Mouse (Mus musculus) CH12.LX (cell line): Measurements from ENCODE around the gene Fam13c. TPM values are rescaled to one million over a fixed set of nuclear protein-coding genes. Genes with fewer than 3 reads are reported as not detected.

ENCODE experiments used
- DNase-seq: peaks from one replicate; pipeline ENCODE4 v3.0.0-alpha.2; 2013; ENCODE audit errors: extremely low read depth
- H3K27ac ChIP-seq: 2 replicates; pipeline ENCODE4 v1.5.1; 2012; ENCODE audit warnings: low read depth, mild to moderate bottlenecking, control low read depth, moderate library complexity; ENCODE audit not compliant: insufficient read depth
- H3K27me3 ChIP-seq: replicated peaks from 2 replicates; pipeline ENCODE3; 2012; ENCODE audit warnings: inconsistent platforms
- H3K36me3 ChIP-seq, 2 experiments: replicated peaks in 1 of 2; 2 replicates each; pipeline versions ENCODE3 to v1.6.1; 2012; ENCODE audit warnings: inconsistent platforms in 1 of 2, low read length in 1 of 2, mild to moderate bottlenecking in 1 of 2, mixed read lengths in 1 of 2, moderate library complexity in 1 of 2; ENCODE audit not compliant: control insufficient read depth in 1 of 2, insufficient read depth in 1 of 2
- H3K4me1 ChIP-seq, 2 experiments: 2 replicates each; pipeline ENCODE4 v1.6.1; 2012; ENCODE audit warnings: inconsistent platforms in 1 of 2, moderate library complexity in 1 of 2; ENCODE audit not compliant: insufficient read depth in 2 of 2, control insufficient read depth in 1 of 2
- H3K4me2 ChIP-seq: 2 replicates; pipeline ENCODE4 v1.6.1; 2012; ENCODE audit warnings: low read depth, mild to moderate bottlenecking, control low read depth; ENCODE audit not compliant: poor library complexity, insufficient read depth, severe bottlenecking
- H3K4me3 ChIP-seq, 3 experiments: fragments of 150-350 bp in 1 of 3; sonication (generic) in 1 of 3; replicated peaks in 1 of 3; 2 replicates each; pipeline versions ENCODE3 to v1.5.1; 2011 to 2012; ENCODE audit warnings: low read depth in 2 of 3, low read length in 2 of 3, mild to moderate bottlenecking in 2 of 3, moderate library complexity in 2 of 3, control low read depth in 1 of 3, improper control_type of control experiment in 1 of 3, inconsistent platforms in 1 of 3, mixed read lengths in 1 of 3; ENCODE audit not compliant: poor library complexity in 1 of 3
- H3K79me2 ChIP-seq: replicated peaks from 2 replicates; pipeline ENCODE4 v1.6.1; 2012; ENCODE audit warnings: mild to moderate bottlenecking, moderate library complexity; ENCODE audit not compliant: control insufficient read depth, poor library complexity, insufficient read depth, severe bottlenecking; ENCODE audit errors: extremely low read depth
- H3K9ac ChIP-seq: 2 replicates; pipeline ENCODE4 v1.6.1; 2012; ENCODE audit warnings: low read depth, mild to moderate bottlenecking, control low read depth, moderate library complexity; ENCODE audit not compliant: insufficient read depth
- H3K9me3 ChIP-seq: replicated peaks from 2 replicates; pipeline ENCODE3; 2012; ENCODE audit warnings: low read length, inconsistent platforms, mixed read lengths
- CHD1 ChIP-seq: IDR thresholded peaks from 2 replicates; pipeline ENCODE4 v1.6.1; 2012; ENCODE audit warnings: low read depth, low read length, improper control_type of control experiment, inconsistent platforms
- CHD2 ChIP-seq: IDR thresholded peaks from 2 replicates; pipeline ENCODE4 v1.6.1; 2011; ENCODE audit warnings: low read length, improper control_type of control experiment
- CTCF ChIP-seq, 2 experiments: IDR thresholded peaks in 1 of 2; conservative IDR thresholded peaks in 1 of 2; 2 replicates each; pipeline ENCODE4 v1.5.1; 2011 to 2012; ENCODE audit warnings: low read depth in 2 of 2, low read length in 2 of 2, improper control_type of control experiment in 1 of 2, inconsistent platforms in 1 of 2, mild to moderate bottlenecking in 1 of 2, moderate library complexity in 1 of 2
- E2F4 ChIP-seq: IDR thresholded peaks from 2 replicates; pipeline ENCODE4 v1.6.1; 2011; ENCODE audit warnings: low read depth, low read length, improper control_type of control experiment; ENCODE audit not compliant: insufficient replicate concordance
- ELF1 ChIP-seq: IDR thresholded peaks from 2 replicates; pipeline ENCODE4 v1.6.1; 2014; ENCODE audit warnings: low read depth, mild to moderate bottlenecking, inconsistent platforms, low read length, improper control_type of control experiment
- EP300 ChIP-seq: IDR thresholded peaks from 2 replicates; pipeline ENCODE4 v1.6.1; 2011; ENCODE audit warnings: low read length, improper control_type of control experiment
- ETS1 ChIP-seq: conservative IDR thresholded peaks from 2 replicates; pipeline ENCODE4 v1.6.1; 2012; ENCODE audit warnings: low read depth, mild to moderate bottlenecking, inconsistent platforms, low read length, improper control_type of control experiment, moderate library complexity
- GABPA ChIP-seq: IDR thresholded peaks from 2 replicates; pipeline ENCODE4 v1.6.1; 2012; ENCODE audit warnings: low read depth, low read length, improper control_type of control experiment, inconsistent platforms; ENCODE audit not compliant: insufficient replicate concordance
- HCFC1 ChIP-seq: IDR thresholded peaks from 2 replicates; pipeline ENCODE4 v1.6.1; 2012; ENCODE audit warnings: low read depth, mild to moderate bottlenecking, inconsistent platforms, low read length, improper control_type of control experiment
- IRF4 ChIP-seq: IDR thresholded peaks from 2 replicates; pipeline ENCODE4 v1.6.1; 2014; ENCODE audit warnings: low read depth, mild to moderate bottlenecking, inconsistent platforms, low read length, improper control_type of control experiment
- JUN ChIP-seq: IDR thresholded peaks from 2 replicates; pipeline ENCODE4 v1.6.1; 2011; ENCODE audit warnings: low read depth, mild to moderate bottlenecking, low read length, improper control_type of control experiment, moderate library complexity; ENCODE audit not compliant: insufficient read depth
- JUND ChIP-seq: conservative IDR thresholded peaks from 2 replicates; pipeline ENCODE4 v1.6.1; 2011; ENCODE audit warnings: low read depth, low read length, improper control_type of control experiment
- KAT2A ChIP-seq: IDR thresholded peaks from 2 replicates; pipeline ENCODE4 v1.6.1; 2012; ENCODE audit warnings: low read length, improper control_type of control experiment, inconsistent platforms; ENCODE audit not compliant: insufficient replicate concordance
- MAFK ChIP-seq: IDR thresholded peaks from 2 replicates; pipeline ENCODE4 v1.6.1; 2011; ENCODE audit warnings: low read length, improper control_type of control experiment; ENCODE audit not compliant: insufficient replicate concordance
- MYC ChIP-seq: IDR thresholded peaks from 2 replicates; pipeline ENCODE4 v1.6.1; 2011; ENCODE audit warnings: low read depth, mild to moderate bottlenecking, improper control_type of control experiment, low read length
- NRF1 ChIP-seq: IDR thresholded peaks from 2 replicates; pipeline ENCODE4 v1.6.1; 2014; ENCODE audit warnings: low read depth, mild to moderate bottlenecking, inconsistent platforms, low read length, improper control_type of control experiment, moderate library complexity
- POLR2A ChIP-seq: IDR thresholded peaks from 2 replicates; pipeline ENCODE4 v1.6.1; 2011; ENCODE audit warnings: low read depth, mild to moderate bottlenecking, improper control_type of control experiment, low read length
- POLR2AphosphoS2 ChIP-seq: IDR thresholded peaks from 2 replicates; pipeline ENCODE4 v1.6.1; 2011; ENCODE audit warnings: low read depth, low read length, improper control_type of control experiment
- RAD21 ChIP-seq: IDR thresholded peaks from 2 replicates; pipeline ENCODE4 v1.6.1; 2011; ENCODE audit warnings: low read depth, mild to moderate bottlenecking, low read length, improper control_type of control experiment, moderate library complexity
- RCOR1 ChIP-seq: conservative IDR thresholded peaks from 2 replicates; pipeline ENCODE4 v1.6.1; 2012; ENCODE audit warnings: low read depth, mild to moderate bottlenecking, inconsistent platforms, low read length, improper control_type of control experiment
- SMC3 ChIP-seq: IDR thresholded peaks from 2 replicates; pipeline ENCODE4 v1.6.1; 2011; ENCODE audit warnings: low read depth, low read length, improper control_type of control experiment
- TBP ChIP-seq: conservative IDR thresholded peaks from 2 replicates; pipeline ENCODE4 v1.6.1; 2011; ENCODE audit warnings: low read depth, low read length, improper control_type of control experiment
- TCF12 ChIP-seq: IDR thresholded peaks from 2 replicates; pipeline ENCODE4 v1.6.1; 2014; ENCODE audit warnings: low read depth, mild to moderate bottlenecking, inconsistent platforms, low read length, improper control_type of control experiment
- UBTF ChIP-seq: IDR thresholded peaks from 2 replicates; pipeline ENCODE4 v1.6.1; 2012; ENCODE audit warnings: low read depth, mild to moderate bottlenecking, inconsistent platforms, low read length, improper control_type of control experiment, moderate library complexity
- USF1 ChIP-seq: IDR thresholded peaks from 2 replicates; pipeline ENCODE4 v1.6.1; 2014; ENCODE audit warnings: low read depth, mild to moderate bottlenecking, inconsistent platforms, low read length, improper control_type of control experiment
- USF2 ChIP-seq: conservative IDR thresholded peaks from 2 replicates; pipeline ENCODE4 v1.6.1; 2011; ENCODE audit warnings: low read depth, low read length, improper control_type of control experiment
- ZC3H11A ChIP-seq: IDR thresholded peaks from 2 replicates; pipeline ENCODE4 v1.6.1; 2012; ENCODE audit warnings: low read depth, mild to moderate bottlenecking, inconsistent platforms, low read length, improper control_type of control experiment
- ZKSCAN1 ChIP-seq: IDR thresholded peaks from 2 replicates; pipeline ENCODE4 v1.6.1; 2012; ENCODE audit warnings: low read depth, inconsistent platforms, low read length, improper control_type of control experiment, borderline replicate concordance
- ZMIZ1 ChIP-seq: IDR thresholded peaks from 2 replicates; pipeline ENCODE4 v1.6.1; 2012; ENCODE audit warnings: low read depth, mild to moderate bottlenecking, inconsistent platforms, low read length, improper control_type of control experiment
- ZNF384 ChIP-seq: IDR thresholded peaks from 2 replicates; pipeline ENCODE4 v1.6.1; 2012; ENCODE audit warnings: low read depth, low read length, improper control_type of control experiment, inconsistent platforms
- dilution Hi-C: fragments of 300-500 bp; cut with MboI; formaldehyde crosslinking; loops from 2 replicates; pipeline ENCODE4 v1.14.3; 2020; ENCODE audit warnings: low sequenced_read_pairs; ENCODE audit not compliant: extremely low pct_unique_long_range_greater_than_20kb, extremely low pct_ligation_motif_present
- in situ Hi-C: fragments of 300-500 bp; cut with MboI; formaldehyde crosslinking; loops from 3 replicates; pipeline ENCODE4 v1.14.3; 2019; ENCODE audit warnings: low sequenced_read_pairs, low pct_ligation_motif_present, low pct_unique_long_range_greater_than_20kb, mixed read lengths
- polyA plus RNA-seq: library from polyadenylated mRNA; unstranded; fragments of >175 nt; gene quantifications from 2 replicates; pipeline ENCODE4 v1.2.1, GENCODE M21; 2012; ENCODE audit warnings: low read depth; ENCODE audit not compliant: insufficient read length
- total RNA-seq, 2 experiments: library from RNA; depleted of rRNA; stranded (reverse); fragments of 300-350 nt in 1 of 2; fragments of >200 nt in 1 of 2; gene quantifications; 2 replicates each; pipeline ENCODE4 v1.2.3; 2012 to 2014

Gene Fam13c
- total and polyA plus RNA-seq, 3 experiments: not detected

GRCm38 (mm10) chr10:70428121-70428662, 12.1 kb upstream of the Fam13c start:
- dilution Hi-C loops: no loop called here
- H3K4me2 ChIP-seq: no peak overlapping the region
- DNase-seq: no peak
- no peaks in the 10 kb centered on the region for H3K27me3 ChIP-seq
- H3K9me3 ChIP-seq: peaks cover 64% of the 10 kb centered on the region
- in situ Hi-C loops: no loop called here
- H3K9ac ChIP-seq: no peak overlapping the region
- no peak overlapping the region for H3K27ac ChIP-seq
- H3K4me3 ChIP-seq: no peak overlapping the region
- no peaks in the 10 kb centered on the region for H3K4me1 ChIP-seq
- H3K79me2 ChIP-seq: no peaks in the 10 kb centered on the region
- no peaks in the 10 kb centered on the region for H3K36me3 ChIP-seq
- no peak for TF ChIP-seq ZNF384
- no peak for TF ChIP-seq TBP
- TF ChIP-seq CHD2: no peak
- no peak for TF ChIP-seq GABPA
- TF ChIP-seq USF1: no peak
- TF ChIP-seq CHD1: no peak
- no peak for TF ChIP-seq ZMIZ1
- no peak for TF ChIP-seq RAD21
- TF ChIP-seq IRF4: no peak
- TF ChIP-seq E2F4: no peak
- TF ChIP-seq POLR2AphosphoS2: no peak
- TF ChIP-seq ZKSCAN1: no peak
- no peak for TF ChIP-seq HCFC1
- no peak for TF ChIP-seq NRF1
- TF ChIP-seq ETS1: no peak
- TF ChIP-seq USF2: no peak
- TF ChIP-seq MAFK: no peak

- Histone ChIP-seq H3K9ac (no peak overlapping the region), H3K36me3 (no peaks in the 10 kb centered on the region), H3K27me3 (no peaks in the 10 kb centered on the region), H3K4me1 (no peaks in the 10 kb centered on the region), H3K79me2 (no peaks in the 10 kb centered on the region), H3K9me3 (peaks cover 65% of the 10 kb centered on the region), H3K4me2 (no peak overlapping the region), H3K4me3 (no peak overlapping the region), H3K27ac (no peak overlapping the region)
- in situ Hi-C loops (no loop called here), dilution Hi-C loops (no loop called here)
- no peak for TF ChIP-seq TCF12
- TF ChIP-seq ZC3H11A: no peak
- TF ChIP-seq POLR2AphosphoS2: no peak
- no peak for TF ChIP-seq ZKSCAN1
- no peak for TF ChIP-seq MYC
- no peak for TF ChIP-seq UBTF
- TF ChIP-seq KAT2A: no peak
- TF ChIP-seq JUN: no peak
- TF ChIP-seq EP300: no peak
- no peak for TF ChIP-seq RAD21
- no peak for TF ChIP-seq ZMIZ1
- TF ChIP-seq JUND: no peak
- no peak for TF ChIP-seq RCOR1
- TF ChIP-seq SMC3: no peak
- TF ChIP-seq CTCF (conservative IDR thresholded peaks at IDR 0.05 in 1 of 2, IDR thresholded peaks at IDR 0.05 in 1 of 2; ENCODE audit: low read depth in 2 of 2, low read length in 2 of 2): no peak
- TF ChIP-seq NRF1: no peak
- no peak for TF ChIP-seq ELF1
- no peak for TF ChIP-seq POLR2A
- no peak for DNase-seq
These were observed 10.9 kb upstream of the Fam13c start for GRCm38 (mm10) chr10:70429341-70429740.
